Mouse (Mus musculus) liver, adult 2 months (tissue): ENCODE measurements around the gene Gfy. TPM values are rescaled to one million over a fixed set of nuclear protein-coding genes. Genes with fewer than 3 reads are reported as not detected.
A peak's percentile ranks its signal among the peaks of the same experiment; 100 is the strongest.

Source experiments
- DNase-seq: peaks from one replicate; pipeline ENCODE4 v3.0.0-alpha.2; 2011; ENCODE audit warnings: low read depth, low spot score; ENCODE audit errors: extremely low read depth
- H3K27ac ChIP-seq: fragments of 200-500 bp; replicated peaks from 2 replicates; pipeline ENCODE4 v1.5.1; 2012; ENCODE audit warnings: low read depth, mild to moderate bottlenecking, control low read depth, inconsistent platforms, low read length; ENCODE audit not compliant: insufficient read depth
- H3K27me3 ChIP-seq: fragments of 200-500 bp; 2 replicates; pipeline ENCODE4 v1.6.1; 2012; ENCODE audit warnings: mild to moderate bottlenecking, moderate library complexity, low read length, inconsistent platforms; ENCODE audit not compliant: control insufficient read depth, insufficient read depth
- H3K36me3 ChIP-seq: fragments of 200-500 bp; 2 replicates; pipeline ENCODE4 v1.6.1; 2012; ENCODE audit warnings: low read length, inconsistent platforms; ENCODE audit not compliant: control insufficient read depth, insufficient read depth
- H3K4me1 ChIP-seq: fragments of 200-500 bp; 2 replicates; pipeline ENCODE4 v1.6.1; 2011; ENCODE audit warnings: low read length; ENCODE audit not compliant: control insufficient read depth, insufficient read depth
- H3K4me3 ChIP-seq: fragments of 200-500 bp; 2 replicates; pipeline ENCODE4 v1.5.1; 2011; ENCODE audit warnings: low read depth, mild to moderate bottlenecking, control low read depth, low read length, moderate library complexity; ENCODE audit not compliant: insufficient read depth
- H3K79me2 ChIP-seq: fragments of 200-500 bp; 2 replicates; pipeline ENCODE4 v1.6.1; 2012; ENCODE audit warnings: inconsistent platforms, mild to moderate bottlenecking, low read length, moderate library complexity; ENCODE audit not compliant: control insufficient read depth, insufficient read depth
- H3K9ac ChIP-seq: fragments of 200-500 bp; 2 replicates; pipeline ENCODE4 v1.6.1; 2012; ENCODE audit warnings: low read depth, mild to moderate bottlenecking, control low read depth, inconsistent platforms, low read length
- CTCF ChIP-seq: fragments of 200-500 bp; IDR thresholded peaks from 2 replicates; pipeline ENCODE4 v1.5.1; 2011; ENCODE audit warnings: low read depth, low read length, control low read depth
- POLR2A ChIP-seq: fragments of 200-500 bp; IDR thresholded peaks from 2 replicates; pipeline ENCODE4 v1.6.1; 2011; ENCODE audit warnings: low read length, control low read depth; ENCODE audit not compliant: insufficient read depth; ENCODE audit errors: extremely low read depth
- whole genome bisulfite sequencing: fragments of 180-500 bp; shearing (Covaris S2); methylation state at CpG from one replicate; pipeline ENCODE4 v1.1.7; 2018; 5-methylcytosine and 5-hydroxymethylcytosine counted together
- polyA plus RNA-seq: library from polyadenylated mRNA; depleted of rRNA; stranded (reverse); fragments of >200 nt; gene quantifications from 2 replicates; pipeline ENCODE4 v1.2.3, GENCODE M21; 2012
- total RNA-seq: library from RNA; depleted of rRNA; stranded (reverse); fragments of >200 nt; gene quantifications from 2 replicates; pipeline ENCODE4 v1.2.3, GENCODE M21; 2014

Gfy gene
- total and polyA plus RNA-seq, 2 experiments = not detected

DNA sequence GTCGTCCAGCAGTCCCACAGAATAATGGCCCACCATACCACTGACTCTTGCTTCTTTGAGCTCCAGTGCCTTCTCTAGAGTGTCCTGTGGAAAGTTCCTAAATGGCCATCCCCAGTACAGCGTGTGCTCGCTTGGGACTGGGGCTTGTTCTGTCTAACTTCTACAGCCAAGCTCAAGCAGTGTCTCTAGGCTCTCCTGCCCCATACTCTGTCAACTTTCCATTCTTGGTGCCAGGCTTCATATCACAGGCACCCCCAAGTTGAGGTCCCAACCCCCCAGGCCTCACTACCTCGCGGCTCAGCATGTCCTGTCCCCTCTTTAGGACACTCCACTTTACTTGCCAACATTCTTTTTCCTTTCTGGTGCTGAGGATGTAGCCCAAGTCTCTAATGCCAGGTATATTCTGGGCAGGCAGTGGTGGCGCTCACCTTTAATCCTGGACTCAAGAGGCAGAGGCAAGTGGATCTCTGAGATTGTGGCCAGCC is 19.0 kb downstream of the Gfy start:
- no peaks in the 10 kb centered on the region; the same call in 1 of the 2 replicates for H3K27me3 ChIP-seq
- H3K27ac ChIP-seq = no peak overlapping the region
- H3K4me3 ChIP-seq = no peak overlapping the region
- no peak overlapping the region for H3K9ac ChIP-seq
- H3K36me3 ChIP-seq = no peaks in the 10 kb centered on the region
- H3K79me2 ChIP-seq = no peaks in the 10 kb centered on the region
- TF ChIP-seq CTCF = no peak
- no peak for TF ChIP-seq POLR2A
- 97% methylated on average over 6 of the region's 6 CpGs for WGBS
- 0 out of 2 replicates have a peak, but pooled peaks cover 3% of the 10 kb centered on the region for H3K4me1 ChIP-seq
- DNase-seq = no peak

DNA sequence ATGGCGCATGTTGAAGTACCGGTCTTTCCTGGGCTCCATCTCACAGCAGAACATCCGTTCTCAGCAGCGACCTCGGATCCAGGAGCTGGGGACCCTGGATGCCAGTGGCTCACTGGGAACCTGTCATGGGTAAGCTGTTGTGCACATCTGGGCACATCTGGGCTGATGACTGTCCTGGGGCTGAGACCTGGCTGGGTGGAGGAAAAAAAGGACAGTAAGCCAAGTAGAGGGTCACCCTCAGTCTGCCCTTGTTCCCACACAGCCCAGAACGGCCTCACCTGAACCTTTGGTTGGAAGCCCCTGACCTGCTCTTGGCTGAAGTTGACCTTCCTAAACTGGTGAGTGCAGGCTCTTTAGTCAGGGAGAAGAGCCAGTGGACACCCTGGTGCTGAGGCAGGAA is 20.4 kb downstream of the Gfy start:
- WGBS = 97% methylated on average over 6 of the region's 6 CpGs
- no peak overlapping the region for H3K4me3 ChIP-seq

DNA sequence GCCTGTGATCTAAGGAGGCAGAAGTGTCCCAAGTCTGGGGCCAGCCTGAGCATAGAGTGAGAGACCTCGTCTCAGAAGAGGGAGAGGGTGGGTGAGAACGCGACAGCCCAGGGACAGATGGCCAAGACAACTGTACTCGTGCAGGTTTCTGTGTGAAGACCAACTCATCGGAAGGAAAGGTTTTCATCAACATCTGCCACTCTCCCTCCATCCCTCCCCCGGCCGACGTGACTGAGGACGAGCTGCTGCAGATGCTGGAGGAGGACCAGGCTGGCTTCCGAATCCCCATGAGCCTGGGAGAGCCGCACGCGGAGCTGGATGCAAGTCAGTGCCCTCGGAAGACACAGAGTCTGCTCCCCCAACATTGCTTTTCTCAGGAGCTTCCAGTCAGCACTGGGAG is 21.9 kb downstream of the Gfy start:
- Histone ChIP-seq H3K79me2 (no peaks in the 10 kb centered on the region), H3K9ac (no peak overlapping the region), H3K4me3 (no peak overlapping the region), H3K4me1 (0 out of 2 replicates have a peak, but pooled peaks cover 3% of the 10 kb centered on the region), H3K36me3 (no peaks in the 10 kb centered on the region), H3K27me3 (no peaks in the 10 kb centered on the region), H3K27ac (no peak overlapping the region)
- 91% methylated on average over 14 of the region's 14 CpGs for WGBS
- TF ChIP-seq POLR2A (no peak), CTCF (no peak)
- no peak for DNase-seq

More for the DNA sequence above, 20.4 kb downstream of the Gfy start:
- H3K4me1 ChIP-seq = 0 out of 2 replicates have a peak, but pooled peaks cover 3% of the 10 kb centered on the region
- no peaks in the 10 kb centered on the region for H3K79me2 ChIP-seq
- no peak overlapping the region for H3K27ac ChIP-seq
- TF ChIP-seq CTCF (no peak), POLR2A (no peak)
- H3K27me3 ChIP-seq = no peaks in the 10 kb centered on the region
- DNase-seq = no peak
- no peaks in the 10 kb centered on the region for H3K36me3 ChIP-seq
- no peak overlapping the region for H3K9ac ChIP-seq

DNA sequence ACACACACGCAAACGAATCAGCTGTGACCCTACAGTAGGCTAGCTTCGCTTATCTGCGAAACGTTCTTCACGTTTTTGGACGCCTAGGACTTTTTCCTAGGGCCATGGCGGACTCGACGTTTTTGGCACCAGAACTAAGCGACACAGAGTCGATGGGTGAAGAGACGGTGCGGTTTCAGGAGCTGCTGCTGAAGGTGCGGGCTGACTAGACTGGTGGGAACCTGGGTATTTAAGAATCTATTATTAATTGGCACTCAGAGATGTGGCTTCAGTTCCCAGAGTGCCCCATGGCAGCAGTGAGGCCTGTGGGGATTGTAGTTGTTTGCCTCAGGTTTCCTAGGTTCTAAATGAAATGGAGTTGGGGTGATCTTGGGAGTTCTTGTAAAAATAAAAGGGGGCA is 23.2 kb downstream of the Gfy start:
- TF ChIP-seq POLR2A (no peak), CTCF (no peak)
- H3K4me1 ChIP-seq = no peaks in the 10 kb centered on the region
- H3K9ac ChIP-seq = no peak overlapping the region
- no peak for DNase-seq
- no peaks in the 10 kb centered on the region for H3K27me3 ChIP-seq
- no peaks in the 10 kb centered on the region for H3K79me2 ChIP-seq
- 95% methylated on average over 15 of the region's 15 CpGs for WGBS
- H3K27ac ChIP-seq = no peak overlapping the region
- H3K4me3 ChIP-seq = no peak overlapping the region
- H3K36me3 ChIP-seq = no peaks in the 10 kb centered on the region

DNA sequence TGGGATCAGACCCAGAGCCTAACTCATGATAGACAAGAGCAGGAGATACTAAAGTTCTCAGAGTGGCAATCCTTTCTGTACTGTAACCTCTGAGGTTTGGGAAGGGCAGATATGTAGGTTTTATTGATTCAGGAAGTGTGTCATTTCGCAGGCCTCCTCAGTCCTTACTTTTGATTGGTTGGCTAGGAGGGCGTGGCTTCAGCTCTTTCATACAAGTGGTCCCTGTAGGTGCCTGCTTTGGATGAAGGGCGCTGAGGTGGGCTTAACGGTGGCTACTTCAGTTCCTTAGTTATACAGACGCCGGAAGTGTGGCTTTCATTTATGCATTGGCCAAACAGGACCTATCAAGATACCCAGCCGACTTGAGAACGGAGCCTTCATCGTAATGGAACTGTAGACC is 23.8 kb downstream of the Gfy start:
- 87% methylated on average over 9 of the region's 9 CpGs for WGBS
- H3K36me3 ChIP-seq = no peaks in the 10 kb centered on the region
- H3K79me2 ChIP-seq = no peaks in the 10 kb centered on the region
- H3K9ac ChIP-seq = no peak overlapping the region
- H3K4me1 ChIP-seq = peaks cover 4% of the 10 kb centered on the region; the same call in 1 of the 2 replicates
- no peak for DNase-seq
- TF ChIP-seq CTCF = no peak
- no peak for TF ChIP-seq POLR2A
- H3K27me3 ChIP-seq = no peaks in the 10 kb centered on the region
- no peak overlapping the region for H3K27ac ChIP-seq
- no peak overlapping the region for H3K4me3 ChIP-seq

DNA sequence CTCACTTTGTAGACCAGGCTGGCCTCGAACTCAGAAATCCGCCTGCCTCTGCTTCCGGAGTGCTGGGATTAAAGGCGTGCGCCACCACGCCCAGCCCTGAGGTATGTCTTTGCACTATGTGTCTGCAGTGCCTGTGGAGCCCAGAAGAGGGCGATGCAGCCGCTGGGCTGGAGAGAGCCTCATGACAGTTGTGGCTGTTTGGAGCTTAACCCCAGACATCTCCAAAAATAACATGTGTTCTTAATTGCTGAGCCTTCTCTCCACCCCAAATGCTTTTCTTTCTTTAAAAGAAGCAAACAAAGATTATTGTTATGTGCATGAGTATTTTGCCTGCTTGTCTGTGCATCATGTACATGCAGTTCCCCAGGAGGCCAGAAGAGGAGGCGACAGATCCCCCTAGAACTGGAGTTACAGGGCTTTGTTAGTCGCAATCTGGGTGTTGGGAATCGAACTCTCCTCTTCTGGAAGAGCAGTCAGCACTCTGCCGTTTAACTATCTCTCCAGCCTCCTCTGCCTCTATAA is 24.3 kb downstream of the Gfy start:
- no peak for DNase-seq
- no peak overlapping the region for H3K27ac ChIP-seq
- WGBS = 68% methylated on average over 12 of the region's 12 CpGs

More for the DNA sequence above, 24.3 kb downstream of the Gfy start:
- no peaks in the 10 kb centered on the region for H3K27me3 ChIP-seq
- no peaks in the 10 kb centered on the region for H3K36me3 ChIP-seq
- peaks cover 5% of the 10 kb centered on the region; the same call in 1 of the 2 replicates for H3K4me1 ChIP-seq
- TF ChIP-seq POLR2A (no peak), CTCF (peak; percentile 75)
- peak overlapping the region; percentile 6; the same call in 1 of the 2 replicates for H3K4me3 ChIP-seq
- no peaks in the 10 kb centered on the region for H3K79me2 ChIP-seq
- H3K9ac ChIP-seq = no peak overlapping the region
